Mouse (Mus musculus) liver, postnatal 0 days (tissue): Measurements from ENCODE around the gene Bpifb3.

Experiments used
- CTCF ChIP-seq: sonication (generic); IDR thresholded peaks from 2 replicates; pipeline ENCODE4 v1.5.1; 2016; ENCODE audit warnings: antibody characterized with exemption, low read depth
- EP300 ChIP-seq: IDR thresholded peaks from 2 replicates; pipeline ENCODE4 v1.6.1; 2016; ENCODE audit warnings: antibody characterized with exemption, low read depth, mild to moderate bottlenecking

DNA sequence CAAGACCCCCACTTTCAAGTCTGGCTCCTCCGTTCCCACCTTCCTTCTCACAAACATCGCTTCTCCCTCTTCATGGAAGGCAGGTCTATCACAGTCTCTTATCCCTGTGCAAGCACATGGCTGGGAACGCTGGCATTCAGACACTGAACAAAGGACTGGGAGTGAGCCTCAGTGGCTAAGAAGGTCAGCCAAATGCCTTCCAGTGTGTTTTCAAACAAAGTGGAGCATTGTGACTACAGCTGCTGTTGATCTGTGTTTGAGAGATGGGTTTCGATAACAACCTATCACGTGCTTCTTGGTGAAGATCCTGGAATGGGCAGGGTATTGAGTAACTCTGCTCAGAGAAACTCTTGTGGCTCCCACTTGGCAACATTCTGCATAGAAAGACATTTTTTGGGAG, 52.2 kb downstream of the Bpifb3 start:
- TF ChIP-seq CTCF, result no peak
- no peak for TF ChIP-seq EP300
